Mouse (Mus musculus) stomach, embryonic 14.5 days (tissue): ENCODE results near the gene B3gntl1. TPM values are rescaled to one million over a fixed set of nuclear protein-coding genes. Genes with fewer than 3 reads are reported as not detected.

Experiments used
- ATAC-seq: fragments of 200-750 bp; cut with Nextera tagmentation; 2 replicates; pipeline ENCODE4 v1.8.0; 2017; ENCODE audit warnings: low read depth, moderate TSS enrichment; ENCODE audit not compliant: insufficient number of reproducible peaks, insufficient read depth, low FRiP score
- H3K27ac ChIP-seq: fragments of 300-500 bp; sonication (generic); 2 replicates; pipeline ENCODE4 v1.5.1; 2014; ENCODE audit warnings: mild to moderate bottlenecking, low read length, moderate library complexity, mixed read lengths
- H3K27me3 ChIP-seq: fragments of 300-500 bp; sonication (generic); 2 replicates; pipeline ENCODE4 v1.6.1; 2014; ENCODE audit warnings: low read length, control low read depth, mixed read lengths; ENCODE audit not compliant: control insufficient read depth, insufficient read depth
- H3K36me3 ChIP-seq: fragments of 300-500 bp; sonication (generic); 2 replicates; pipeline ENCODE4 v1.6.1; 2014; ENCODE audit warnings: mild to moderate bottlenecking, control low read depth, low read length, moderate library complexity, mixed read lengths; ENCODE audit not compliant: control insufficient read depth, insufficient read depth
- H3K4me1 ChIP-seq: fragments of 300-500 bp; sonication (generic); 2 replicates; pipeline ENCODE4 v1.6.1; 2014; ENCODE audit warnings: low read length, control low read depth, mixed read lengths; ENCODE audit not compliant: control insufficient read depth, insufficient read depth
- H3K4me2 ChIP-seq: fragments of 300-500 bp; sonication (generic); replicated peaks from 2 replicates; pipeline ENCODE4 v1.6.1; 2014; ENCODE audit warnings: low read depth, low read length, control low read depth
- H3K4me3 ChIP-seq: fragments of 300-500 bp; sonication (generic); 2 replicates; pipeline ENCODE4 v1.5.1; 2014; ENCODE audit warnings: low read depth, low read length, control low read depth
- H3K9ac ChIP-seq: fragments of 300-500 bp; sonication (generic); replicated peaks from 2 replicates; pipeline ENCODE4 v1.6.1; 2014; ENCODE audit warnings: low read depth, mild to moderate bottlenecking, control low read depth, low read length, moderate library complexity, mixed read lengths
- H3K9me3 ChIP-seq: fragments of 300-500 bp; sonication (generic); 2 replicates; pipeline ENCODE4 v1.6.1; 2016; ENCODE audit warnings: low read depth, low read length, control low read depth; ENCODE audit not compliant: control insufficient read depth
- WGBS: fragments of 180-500 bp; shearing (Covaris S2); extraction: QIAGEN DNeasy Blood & Tissue Kit; methylation state at CpG from one replicate; pipeline ENCODE4 v1.1.7; 2014; 5-methylcytosine and 5-hydroxymethylcytosine counted together
- polyA plus RNA-seq: library from polyadenylated mRNA; unstranded; fragments of >200 nt; fragmentation: Nextera tagmentation; extraction: Ambion mirVana; gene quantifications from 2 replicates; pipeline ENCODE4 v1.2.1, GENCODE M21; 2014

Gene B3gntl1
- polyA plus RNA-seq, 1 experiment from 2014 or later: 9.0 TPM

DNA sequence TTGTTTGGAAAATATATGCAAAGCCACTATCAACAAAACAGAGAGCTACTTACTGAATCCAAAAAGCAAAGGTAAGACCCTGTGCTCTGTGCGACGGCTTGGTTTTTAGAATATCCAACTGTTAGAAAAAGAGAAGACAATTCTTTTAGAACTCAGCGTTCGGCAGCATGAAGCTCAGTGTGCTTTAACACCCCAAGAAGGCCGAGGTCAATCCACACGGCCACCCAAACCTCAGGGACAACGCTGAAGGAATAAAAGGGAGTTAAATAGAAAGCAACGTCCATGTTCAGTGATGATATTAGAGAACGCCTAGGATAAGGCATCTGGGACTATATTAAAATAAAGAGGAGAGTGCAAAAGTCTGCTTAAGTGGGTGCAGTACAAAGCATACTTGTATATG is 21.4 kb downstream of the B3gntl1 start:
- Histone ChIP-seq H3K4me1 (peaks cover 5% of the 10 kb centered on the region; the same call in 1 of the 2 replicates), H3K9ac (no peak overlapping the region), H3K4me2 (no peak overlapping the region), H3K4me3 (no peak overlapping the region), H3K36me3 (no peaks in the 10 kb centered on the region), H3K27ac (no peak overlapping the region), H3K9me3 (no peaks in the 10 kb centered on the region), H3K27me3 (no peaks in the 10 kb centered on the region)
- ATAC-seq: no peak
- 96% methylated on average over 9 of the region's 9 CpGs for WGBS

DNA sequence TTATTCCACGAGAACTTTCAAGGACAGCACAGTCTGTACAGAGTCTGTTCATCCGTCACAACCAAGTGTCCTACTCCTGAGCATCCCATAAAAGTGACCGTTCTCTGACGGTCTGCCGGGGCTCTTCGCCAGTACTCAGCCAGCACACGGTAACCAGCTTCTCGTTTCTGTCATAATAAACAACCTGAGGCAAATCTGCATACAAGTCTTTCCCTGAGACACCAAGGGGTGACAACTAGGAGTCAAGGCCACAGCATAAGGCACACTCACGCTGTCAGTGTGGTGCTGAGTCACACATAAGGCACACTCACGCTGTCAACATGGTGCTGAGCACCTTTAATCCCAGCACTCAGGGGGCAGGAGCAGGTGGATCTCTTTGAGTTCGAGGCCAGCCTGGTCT is 22.3 kb downstream of the B3gntl1 start:
- H3K4me2 ChIP-seq: no peak overlapping the region
- no peak overlapping the region for H3K4me3 ChIP-seq
- H3K9me3 ChIP-seq: no peaks in the 10 kb centered on the region
- no peaks in the 10 kb centered on the region for H3K36me3 ChIP-seq
- no peak overlapping the region for H3K9ac ChIP-seq
- H3K4me1 ChIP-seq: peaks cover 5% of the 10 kb centered on the region; the same call in 1 of the 2 replicates
- WGBS: 91% methylated on average over 11 of the region's 11 CpGs
- H3K27ac ChIP-seq: no peak overlapping the region; the same call in 1 of the 2 replicates
- no peaks in the 10 kb centered on the region for H3K27me3 ChIP-seq
- no peak for ATAC-seq

GRCm38 (mm10) chr11:121649900-121650299 is 23.1 kb downstream of the B3gntl1 start:
- Histone ChIP-seq H3K27me3 (no peaks in the 10 kb centered on the region), H3K4me2 (no peak overlapping the region), H3K27ac (no peak overlapping the region), H3K9me3 (no peaks in the 10 kb centered on the region), H3K9ac (no peak overlapping the region), H3K36me3 (no peaks in the 10 kb centered on the region), H3K4me1 (peaks cover 5% of the 10 kb centered on the region; the same call in 1 of the 2 replicates), H3K4me3 (no peak overlapping the region)
- 46% methylated on average over 10 of the region's 10 CpGs for WGBS
- ATAC-seq: peak; percentile 67; the same call in 1 of the 2 replicates

DNA sequence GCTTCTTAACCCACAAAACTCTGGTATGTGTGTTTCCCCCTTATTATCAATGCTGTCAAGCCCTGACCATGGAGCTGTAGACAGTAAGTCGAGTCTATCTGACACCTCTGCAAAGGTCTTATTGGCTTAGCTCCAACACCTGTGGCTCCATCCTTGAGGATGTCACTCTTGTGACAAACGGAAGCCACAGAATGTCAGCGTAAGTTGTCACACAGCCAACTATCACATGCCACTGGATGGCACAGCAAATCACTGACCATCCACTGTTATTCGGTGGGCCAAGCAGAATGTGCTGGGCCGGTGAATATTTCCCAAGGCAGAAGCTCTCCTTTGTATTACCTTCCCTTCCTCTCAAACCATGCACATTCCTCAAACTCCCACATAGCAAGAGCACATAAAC is 24.8 kb downstream of the B3gntl1 start:
- H3K9me3 ChIP-seq: no peaks in the 10 kb centered on the region
- H3K9ac ChIP-seq: no peak overlapping the region

GRCm38 (mm10) chr11:121647321-121647720 is 25.6 kb downstream of the B3gntl1 start:
- Histone ChIP-seq H3K9me3 (no peaks in the 10 kb centered on the region), H3K4me2 (no peak overlapping the region), H3K27me3 (no peaks in the 10 kb centered on the region), H3K4me1 (no peaks in the 10 kb centered on the region), H3K36me3 (no peaks in the 10 kb centered on the region), H3K4me3 (no peak overlapping the region), H3K9ac (no peak overlapping the region), H3K27ac (no peak overlapping the region)
- ATAC-seq: no peak
- 57% methylated on average over 9 of the region's 9 CpGs for WGBS

More for the DNA sequence above, 24.8 kb downstream of the B3gntl1 start:
- H3K27ac ChIP-seq: no peak overlapping the region
- 91% methylated on average over 5 of the region's 5 CpGs for WGBS
- ATAC-seq: no peak
- no peak overlapping the region for H3K4me2 ChIP-seq
- no peak overlapping the region for H3K4me3 ChIP-seq
- no peaks in the 10 kb centered on the region; the same call in 1 of the 2 replicates for H3K4me1 ChIP-seq
- H3K27me3 ChIP-seq: no peaks in the 10 kb centered on the region
- no peaks in the 10 kb centered on the region for H3K36me3 ChIP-seq

DNA sequence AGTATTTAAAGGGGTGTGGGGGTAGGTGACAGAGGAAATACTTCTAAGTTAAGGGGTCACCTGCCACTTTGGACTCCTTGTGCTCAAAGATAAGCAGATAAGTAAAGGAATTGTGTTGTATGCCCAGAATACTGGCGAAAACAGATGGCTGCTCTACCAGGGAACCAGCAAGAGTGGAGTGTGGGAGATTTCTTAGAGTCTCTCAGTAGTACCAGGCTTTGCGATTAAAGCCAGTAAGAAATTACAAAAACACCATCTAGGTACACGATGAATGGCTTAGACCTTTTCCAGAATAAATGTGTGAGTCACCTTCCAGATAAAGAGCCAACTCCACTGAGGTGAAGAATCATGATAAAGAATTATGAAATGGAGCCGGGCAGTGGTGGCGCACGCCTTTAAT is 27.6 kb downstream of the B3gntl1 start:
- ATAC-seq: no peak
- Histone ChIP-seq H3K4me1 (no peaks in the 10 kb centered on the region), H3K27ac (no peak overlapping the region), H3K9ac (no peak overlapping the region), H3K4me2 (no peak overlapping the region), H3K4me3 (no peak overlapping the region), H3K9me3 (no peaks in the 10 kb centered on the region), H3K27me3 (no peaks in the 10 kb centered on the region), H3K36me3 (peaks cover under 1% of the 10 kb centered on the region; the same call in 1 of the 2 replicates)
- WGBS: 88% methylated on average over 6 of the region's 6 CpGs

DNA sequence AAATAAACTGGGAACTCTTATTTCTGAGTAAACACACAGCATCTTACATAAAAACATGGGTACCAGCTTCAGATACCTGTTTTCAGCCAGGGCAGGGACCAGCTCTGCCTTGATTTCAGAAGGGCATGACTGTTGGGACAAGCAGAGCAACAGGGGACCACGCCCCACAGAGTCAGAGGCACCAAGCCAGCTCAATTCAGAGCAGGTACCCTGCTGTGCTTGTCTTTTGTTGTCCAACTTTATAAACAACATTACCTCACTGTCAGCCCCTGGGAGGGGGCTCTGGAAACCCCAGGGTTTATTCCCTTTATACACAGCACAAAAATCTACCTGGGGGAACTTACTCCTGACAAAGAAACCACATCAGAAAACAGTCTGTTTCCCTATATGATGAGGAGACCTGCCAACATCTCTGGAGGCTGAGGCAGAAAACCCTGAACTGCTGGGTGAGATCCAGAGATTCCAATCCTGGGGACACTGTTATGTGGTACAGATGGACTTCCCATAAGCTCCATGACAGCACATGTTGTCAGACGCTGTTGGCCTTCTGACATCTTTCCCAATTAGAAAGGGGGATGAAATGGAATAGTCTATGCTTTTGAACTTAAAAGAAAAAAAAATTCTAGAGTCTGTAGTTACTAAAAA is 31.3 kb downstream of the B3gntl1 start:
- Histone ChIP-seq H3K36me3 (peaks cover 12% of the 10 kb centered on the region; the same call in 1 of the 2 replicates), H3K9ac (no peak overlapping the region), H3K4me2 (no peak overlapping the region), H3K4me3 (no peak overlapping the region), H3K27me3 (no peaks in the 10 kb centered on the region), H3K4me1 (no peaks in the 10 kb centered on the region), H3K9me3 (no peaks in the 10 kb centered on the region), H3K27ac (no peak overlapping the region)
- ATAC-seq: no peak
- WGBS: 88% methylated on average over 2 of the region's 2 CpGs

DNA sequence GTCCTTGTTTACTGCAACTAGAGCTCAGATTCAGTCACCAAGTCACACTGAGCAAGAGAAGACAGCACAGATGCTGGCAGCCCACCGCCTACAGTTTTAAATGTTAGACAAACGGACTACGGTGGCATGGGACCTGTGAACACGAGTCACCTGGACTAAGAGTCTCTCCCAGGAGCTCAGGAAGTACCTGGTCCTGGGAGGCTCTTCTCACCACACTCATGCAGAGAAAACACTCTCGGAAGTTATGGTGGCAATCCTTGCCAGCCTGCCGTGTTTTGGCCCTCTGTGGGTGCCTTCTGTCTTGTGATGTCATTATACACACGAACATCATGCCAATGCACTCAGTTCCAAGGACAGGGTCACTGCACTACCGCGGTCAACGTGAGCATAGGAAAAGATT is 36.3 kb downstream of the B3gntl1 start:
- no peaks in the 10 kb centered on the region for H3K9me3 ChIP-seq
- H3K9ac ChIP-seq: no peak overlapping the region
- 90% methylated on average over 10 of the region's 10 CpGs for WGBS

DNA sequence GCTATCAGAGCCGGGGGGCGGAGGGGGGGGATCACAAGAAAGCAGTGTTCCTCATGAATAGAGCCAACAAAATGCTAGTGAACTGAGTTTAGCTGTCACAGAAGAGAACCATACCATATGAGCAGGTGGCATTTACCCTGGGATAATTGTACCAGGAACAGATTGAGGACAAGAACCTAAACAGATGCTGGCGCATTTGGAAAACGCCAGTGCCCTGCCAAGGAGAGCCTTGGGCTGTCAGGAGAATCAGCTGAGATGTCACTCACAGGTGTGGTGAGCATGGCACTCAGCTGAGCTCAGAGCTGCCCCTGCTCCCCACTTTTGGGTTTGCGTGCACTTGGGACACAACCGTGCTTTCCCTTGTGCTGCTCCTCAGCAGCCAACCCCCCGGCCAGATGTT is 41.5 kb downstream of the B3gntl1 start:
- Histone ChIP-seq H3K27me3 (no peaks in the 10 kb centered on the region), H3K9me3 (no peaks in the 10 kb centered on the region), H3K36me3 (peaks cover 8% of the 10 kb centered on the region), H3K4me2 (no peak overlapping the region), H3K9ac (no peak overlapping the region), H3K4me1 (no peaks in the 10 kb centered on the region), H3K27ac (no peak overlapping the region), H3K4me3 (no peak overlapping the region)
- ATAC-seq: no peak
- 91% methylated on average over 7 of the region's 7 CpGs for WGBS

More for the DNA sequence above, 36.3 kb downstream of the B3gntl1 start:
- Histone ChIP-seq H3K4me3 (no peak overlapping the region), H3K4me2 (no peak overlapping the region), H3K4me1 (no peaks in the 10 kb centered on the region), H3K36me3 (peaks cover 12% of the 10 kb centered on the region; the same call in 1 of the 2 replicates), H3K27ac (no peak overlapping the region), H3K27me3 (no peaks in the 10 kb centered on the region)
- no peak for ATAC-seq
